Mouse (Mus musculus) inflammation-experienced regulatory T-cells, adult 6 months (primary cell): ENCODE measurements around the gene Pqlc2. TPM values are rescaled to one million over a fixed set of nuclear protein-coding genes. Genes with fewer than 3 reads are reported as not detected.

ENCODE experiments used
- ATAC-seq: one replicate; pipeline ENCODE4 v1.8.0; 2017
- polyA plus RNA-seq, 3 experiments: library from polyadenylated mRNA; unstranded; fragments of 100-300 nt; shearing (Covaris generic); gene quantifications; one replicate each; pipeline ENCODE4 v1.2.1; 2017

Gene Pqlc2
- polyA plus RNA-seq, 3 experiments from 2014 or later, result 7.6 to 10.0 (median 9.7) TPM

DNA sequence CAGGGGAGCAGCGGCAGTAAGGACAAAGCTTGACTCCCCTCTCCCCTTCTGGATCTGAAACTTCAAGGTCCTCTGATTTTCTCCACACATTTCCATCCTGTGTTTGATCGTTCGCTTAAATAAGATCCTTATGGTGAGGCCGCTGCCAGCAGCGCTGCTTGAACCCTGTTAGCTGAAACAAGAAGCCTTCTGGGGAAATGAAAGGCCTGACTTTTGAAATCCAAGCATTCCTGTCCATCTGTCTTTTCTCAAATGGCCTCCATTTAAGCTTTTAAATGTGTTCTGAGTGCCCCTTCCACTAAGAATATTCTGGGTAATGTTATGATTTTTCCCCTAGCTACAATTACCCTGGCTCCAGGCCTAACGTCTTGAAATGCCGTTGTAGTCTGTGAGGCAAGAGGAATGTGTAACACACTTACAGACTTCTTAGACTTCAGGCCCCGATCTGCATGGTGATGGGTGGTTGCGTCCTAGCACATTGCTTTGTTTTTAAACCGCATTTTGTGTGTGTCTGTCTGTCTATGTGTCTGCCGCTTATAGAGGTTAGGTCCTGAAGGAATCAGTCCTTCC is 51.1 kb downstream of the Pqlc2 start:
- ATAC-seq, result no peak

DNA sequence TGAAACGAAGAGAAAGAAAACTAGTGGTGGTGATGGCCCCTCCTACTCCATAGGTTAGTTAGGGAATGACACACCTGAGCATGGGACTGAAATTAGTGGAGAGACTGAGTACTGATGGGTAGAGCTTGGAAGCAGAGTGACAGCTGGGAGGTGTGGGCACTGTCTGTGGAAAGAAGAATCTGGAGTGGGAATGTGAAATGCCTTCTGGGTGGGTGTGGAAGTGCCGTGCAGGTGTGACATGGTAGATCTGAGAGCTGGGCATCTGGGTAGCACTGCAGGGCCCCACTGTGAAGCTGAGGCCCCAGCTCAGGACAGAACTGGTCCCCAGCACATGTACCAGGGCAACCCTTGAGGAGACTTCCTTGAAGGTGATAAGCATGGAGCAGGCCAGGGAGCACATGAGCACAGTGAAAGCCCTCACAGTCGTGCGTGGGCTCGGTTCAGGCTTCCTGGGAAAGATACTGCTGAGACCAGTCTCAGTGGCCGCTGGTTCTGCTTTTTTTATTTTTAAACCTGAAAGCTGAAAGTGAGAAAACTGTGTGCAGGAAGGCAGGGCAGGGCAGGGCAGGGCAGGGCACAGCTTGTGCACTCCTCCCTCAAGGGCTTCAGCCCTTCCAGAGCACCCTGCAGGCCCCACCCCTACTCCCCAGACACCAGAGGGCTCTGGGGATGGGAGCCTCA is 51.7 kb downstream of the Pqlc2 start:
- ATAC-seq, result no peak

DNA sequence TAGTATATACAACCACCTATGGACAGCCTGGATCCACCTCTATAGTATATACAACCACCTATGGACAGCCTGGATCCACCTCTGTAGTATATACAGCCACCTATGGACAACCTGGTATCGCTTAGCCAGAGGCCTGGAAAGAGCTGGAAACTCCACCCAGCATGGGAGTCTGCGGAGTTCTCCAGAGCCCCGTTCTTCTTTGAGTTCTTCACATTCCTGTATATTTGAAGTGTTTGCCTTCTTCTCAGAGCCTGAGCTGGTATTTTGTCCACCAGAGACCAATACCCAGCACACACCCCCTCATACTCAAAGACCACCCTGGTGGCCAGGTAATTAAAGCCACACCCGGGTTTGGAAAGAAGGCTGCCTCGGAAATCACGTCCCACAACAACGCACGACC is 53.8 kb downstream of the Pqlc2 start:
- no peak for ATAC-seq

DNA sequence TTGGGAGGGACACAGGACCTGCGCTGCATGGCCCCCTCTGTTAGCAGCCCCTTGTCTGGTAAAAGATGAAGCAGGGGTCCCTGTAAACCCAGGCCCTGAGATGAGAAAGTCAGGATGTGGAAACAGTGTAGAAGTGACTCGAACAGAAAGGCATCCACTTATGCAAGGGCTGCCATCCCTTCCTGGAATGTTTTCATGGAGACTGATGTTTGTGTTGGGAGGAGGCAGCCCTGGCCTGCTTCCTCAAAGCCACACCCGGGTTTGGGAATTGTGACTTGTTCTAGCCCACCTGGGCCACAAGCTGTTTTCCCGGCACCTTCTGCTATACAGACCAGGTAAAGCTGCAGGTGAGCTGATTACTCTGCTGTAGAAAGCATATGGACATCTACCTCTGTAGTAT is 54.4 kb downstream of the Pqlc2 start:
- no peak for ATAC-seq

DNA sequence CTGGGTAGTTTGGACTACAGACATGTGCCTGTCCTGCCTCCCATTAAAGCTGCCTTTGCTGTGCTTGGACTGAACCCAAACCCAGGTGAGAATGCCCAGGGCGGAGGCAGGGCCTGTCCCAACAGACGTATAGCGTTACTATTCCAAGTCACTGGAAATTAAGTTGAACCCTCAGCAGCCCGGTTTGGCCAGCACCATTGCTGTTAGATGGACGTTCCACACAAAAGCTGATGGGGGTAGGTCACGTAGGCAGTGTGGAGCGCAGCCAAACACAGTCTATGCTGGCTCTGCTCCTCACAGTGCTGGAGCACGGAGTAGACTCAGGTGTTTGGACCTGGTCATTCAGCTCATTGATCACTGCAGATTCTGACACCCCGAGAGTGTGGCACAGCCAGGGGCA is 57.3 kb downstream of the Pqlc2 start:
- no peak for ATAC-seq

DNA sequence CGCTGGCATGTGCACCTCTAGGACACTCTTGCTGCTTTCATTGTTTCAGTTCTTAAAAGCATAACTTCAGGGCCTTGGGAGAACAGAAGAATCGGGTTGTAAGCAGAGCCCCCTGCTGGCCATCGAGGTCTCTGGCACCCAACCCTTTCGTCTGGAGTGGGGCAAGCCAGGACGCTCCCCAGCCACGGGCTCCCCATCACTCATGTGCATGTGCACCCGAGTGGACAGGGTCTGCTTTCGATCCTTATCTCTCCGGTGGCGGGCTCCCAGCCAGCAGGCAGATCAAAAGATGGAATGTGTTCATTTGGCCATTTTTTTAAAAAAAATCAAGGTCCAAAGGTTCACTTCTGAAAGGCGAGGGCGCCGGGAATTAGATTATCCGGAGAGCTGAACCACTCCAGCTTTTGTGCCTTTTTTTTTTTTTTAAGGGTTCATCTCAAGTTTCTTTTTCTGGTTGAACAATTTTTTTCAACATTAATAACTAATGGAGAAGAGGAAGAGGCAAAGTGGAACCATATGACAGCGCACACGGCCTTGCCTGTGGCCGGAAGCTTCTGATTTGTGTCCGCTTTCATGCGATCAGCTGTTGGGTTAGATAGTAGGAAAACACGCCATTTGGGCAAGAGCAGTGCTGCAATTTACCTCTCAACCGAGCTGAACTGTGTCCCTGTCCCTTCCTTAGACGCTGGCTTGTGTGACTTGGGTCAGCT is 58.3 kb downstream of the Pqlc2 start:
- peak; percentile 73 for ATAC-seq

DNA sequence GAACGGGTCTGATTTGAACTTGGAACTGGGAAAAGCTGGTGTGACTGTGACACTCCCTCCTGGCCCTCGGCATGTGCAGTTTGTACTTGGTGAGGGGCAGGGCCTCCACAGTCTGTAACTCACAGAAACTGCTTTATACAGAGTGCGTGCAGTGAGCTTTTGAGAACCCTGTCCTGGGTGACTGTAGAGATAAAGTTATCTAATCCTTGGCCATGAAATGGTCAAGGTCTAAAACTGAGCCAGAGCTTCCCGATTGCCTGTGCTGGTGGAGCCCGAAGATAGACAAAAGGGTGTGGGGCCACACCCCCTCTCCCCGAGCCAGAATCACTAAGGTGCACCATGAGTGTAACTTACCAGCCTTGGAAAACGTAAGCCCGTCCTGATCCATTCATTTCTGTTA is 59.6 kb downstream of the Pqlc2 start:
- ATAC-seq, result no peak

DNA sequence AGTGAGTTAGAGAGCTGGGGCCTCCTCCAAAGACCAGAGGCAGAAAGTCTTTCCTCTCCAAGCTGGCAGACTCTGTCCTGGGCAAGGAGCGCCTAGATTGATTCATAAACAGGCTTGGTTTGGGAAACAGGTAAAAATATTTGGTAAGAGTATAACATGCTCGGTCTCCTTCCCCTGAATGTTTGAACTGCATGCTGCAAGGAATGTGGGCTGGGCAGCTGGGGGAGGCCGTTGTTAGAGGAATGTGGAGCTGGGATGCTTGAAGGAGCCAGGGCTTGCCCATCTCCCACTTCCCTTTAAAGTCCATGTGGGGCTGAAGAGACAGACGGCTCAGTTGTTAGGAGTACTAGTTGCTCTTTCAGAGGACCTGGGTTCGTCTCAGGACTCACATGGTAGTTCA is 60.5 kb downstream of the Pqlc2 start:
- no peak for ATAC-seq

DNA sequence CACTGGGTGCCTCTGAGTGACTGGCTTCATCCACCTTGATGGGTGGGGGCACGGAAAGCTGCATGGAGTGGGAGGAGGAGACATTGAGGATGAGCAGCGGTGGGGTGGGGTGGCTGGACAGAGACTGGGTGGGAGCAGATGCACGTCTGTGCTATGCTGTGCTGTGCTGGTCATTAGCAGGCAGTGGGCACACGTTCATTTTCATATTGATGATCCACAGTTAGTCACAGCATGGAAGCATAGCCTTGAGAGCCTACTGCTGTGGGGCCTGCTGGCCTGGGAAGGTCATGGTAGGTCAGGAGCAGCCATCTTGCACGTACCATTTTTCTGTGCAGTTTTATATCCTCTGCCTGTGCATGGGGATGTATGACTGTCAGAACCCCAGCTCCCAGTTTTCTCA is 61.8 kb downstream of the Pqlc2 start:
- no peak for ATAC-seq

DNA sequence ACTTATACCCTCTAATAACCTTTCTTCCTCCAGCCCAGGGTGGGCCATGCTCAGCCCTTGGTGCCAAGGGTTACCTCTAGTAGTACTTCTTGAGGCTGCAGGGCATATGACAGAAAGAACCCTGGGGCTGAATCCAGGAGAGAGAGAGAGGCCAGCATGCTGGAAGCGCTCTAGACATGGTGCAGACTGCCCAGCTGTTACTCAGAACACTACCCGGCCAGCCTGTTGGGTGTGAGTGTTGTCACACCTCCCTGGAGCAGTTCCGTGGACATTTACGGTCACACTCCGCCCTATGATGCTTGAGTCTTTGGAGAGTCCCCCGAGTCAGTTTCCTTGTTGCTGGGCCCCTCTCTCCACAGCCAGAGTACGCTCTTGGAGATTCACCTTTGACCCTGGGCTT is 62.5 kb downstream of the Pqlc2 start:
- no peak for ATAC-seq

DNA sequence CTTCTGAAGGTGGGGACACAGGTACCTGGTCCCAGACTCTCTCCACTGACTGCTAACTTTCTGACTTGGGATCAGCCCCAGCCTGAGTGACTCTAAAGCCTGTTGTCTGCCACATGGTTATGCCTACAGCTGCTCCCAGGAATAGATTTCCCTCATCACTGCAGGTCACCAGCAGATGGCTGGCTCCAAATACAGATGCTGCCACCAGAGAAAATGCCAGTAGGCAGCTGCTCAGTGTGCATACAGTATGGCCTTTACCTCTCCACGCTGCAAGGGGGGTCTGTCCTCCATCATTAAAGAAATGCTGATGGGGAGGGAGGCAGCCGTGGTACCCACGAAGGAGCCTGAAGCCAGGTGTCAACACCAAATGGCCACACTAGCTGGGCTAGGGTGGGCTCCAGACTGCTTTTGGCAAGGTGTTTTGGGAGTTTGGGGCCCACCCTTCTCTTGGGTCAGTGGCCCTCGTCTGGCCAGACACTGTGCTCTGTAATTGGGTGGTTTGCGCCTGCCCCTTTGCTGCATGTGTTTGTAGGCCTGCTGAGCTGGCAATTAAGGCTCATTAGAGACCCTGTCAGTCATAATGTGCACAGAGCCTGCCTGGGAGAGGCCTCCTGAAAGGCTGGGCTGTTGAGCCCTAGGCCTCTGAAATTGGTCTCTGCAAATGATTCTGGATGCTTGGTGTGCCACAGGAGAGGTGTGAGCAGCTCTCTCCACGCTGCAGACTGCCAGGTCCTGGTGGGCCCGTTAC is 64.2 kb downstream of the Pqlc2 start:
- ATAC-seq, result no peak

DNA sequence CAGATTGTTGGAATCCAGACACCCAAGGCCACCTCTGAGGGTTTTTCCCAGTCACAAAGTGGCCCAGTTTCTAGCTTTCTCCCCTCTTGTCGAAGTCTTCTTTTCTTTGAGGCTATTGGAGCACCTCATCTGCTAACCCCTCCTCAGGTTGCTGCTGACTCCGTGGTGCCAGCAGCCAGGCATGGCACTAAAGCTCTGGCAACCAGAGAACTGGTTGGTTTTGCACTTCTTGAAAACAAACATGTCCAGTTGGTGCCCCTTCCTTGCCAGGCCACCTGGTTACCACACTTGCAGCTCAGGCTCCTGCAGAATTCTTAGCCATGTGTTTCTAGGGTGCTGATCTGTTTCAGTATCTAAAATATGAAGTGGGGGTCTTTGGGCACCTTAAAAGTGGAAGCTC is 65.0 kb downstream of the Pqlc2 start:
- ATAC-seq, result no peak

DNA sequence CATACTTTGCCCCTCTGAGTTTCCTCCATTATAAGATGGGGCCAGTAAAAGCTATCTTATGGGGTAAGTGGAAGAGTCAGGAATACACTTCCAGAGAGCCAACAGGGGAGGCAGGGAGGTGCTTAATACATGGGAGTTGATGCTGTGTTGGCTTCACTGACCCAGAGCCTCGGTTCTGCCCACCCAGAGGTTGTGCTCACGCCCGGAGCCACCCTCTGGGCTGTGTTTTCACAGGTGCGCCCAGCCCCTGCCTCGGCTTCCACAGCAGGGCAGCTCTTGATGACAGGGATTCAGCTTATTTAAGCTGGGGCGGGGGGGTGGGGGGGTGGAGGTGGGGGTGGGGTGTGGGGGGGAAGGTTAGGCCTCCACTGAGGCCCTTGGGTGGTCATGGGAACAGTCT is 65.7 kb downstream of the Pqlc2 start:
- no peak for ATAC-seq

DNA sequence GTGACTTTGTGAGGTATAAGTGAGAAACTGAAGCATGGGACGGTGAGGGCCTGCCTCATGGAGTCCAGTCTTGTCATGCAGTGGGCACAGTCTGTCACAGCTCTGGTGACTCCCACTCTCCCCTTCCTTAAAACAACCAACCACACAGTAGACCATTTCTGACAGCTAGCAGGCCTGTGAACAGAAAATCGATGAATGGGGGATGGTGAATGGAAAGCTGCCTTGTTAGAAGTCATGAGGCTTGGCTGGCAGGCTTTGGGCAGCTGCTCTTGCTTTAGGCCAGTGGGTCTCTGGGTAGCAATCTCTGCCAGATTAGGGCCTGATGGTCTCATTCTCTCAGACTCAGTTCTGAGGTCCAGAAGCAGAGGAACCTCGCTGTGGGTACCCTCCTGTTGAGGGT is 66.3 kb downstream of the Pqlc2 start:
- no peak for ATAC-seq

Other genes with a start within 250 kb of the Pqlc2 start
- not detected for gene Htr6, start 235.1 kb downstream of the Pqlc2 start, polyA plus RNA-seq
- gene Nbl1, start 217.7 kb downstream of the Pqlc2 start, polyA plus RNA-seq, result under 1 TPM in 2 of 3 experiments, not detected in 1; 0.60 to 0.82 TPM
- 100 to 1,000 TPM; 341 to 392 (median 352) TPM for gene Minos1, start 179.6 kb downstream of the Pqlc2 start, polyA plus RNA-seq
- 100 to 1,000 TPM; 536 to 831 (median 607) TPM for gene Capzb, start 117.8 kb downstream of the Pqlc2 start, polyA plus RNA-seq
- 1 to 10 TPM; 5.4 to 7.7 (median 6.8) TPM for gene Akr7a5, start within 50 bp of the Pqlc2 start, polyA plus RNA-seq
- gene Mrto4, start 41.9 kb upstream of the Pqlc2 start, polyA plus RNA-seq, result 10 to 100 TPM; 34.9 to 56.1 (median 49.1) TPM
- gene Emc1, start 41.9 kb upstream of the Pqlc2 start, polyA plus RNA-seq, result 10 to 100 TPM; 19.5 to 25.3 (median 24.8) TPM
- gene Ubr4, start 41.9 kb upstream of the Pqlc2 start, polyA plus RNA-seq, result 10 to 100 TPM; 32.1 to 69.4 (median 56.7) TPM
- 1 to 10 TPM; 2.7 to 5.1 (median 4.2) TPM for gene Iffo2, start 219.8 kb upstream of the Pqlc2 start, polyA plus RNA-seq